Mouse (Mus musculus) midbrain, embryonic 11.5 days (tissue): ENCODE measurements around the gene Cdkn2b. TPM values are rescaled to one million over a fixed set of nuclear protein-coding genes. Genes with fewer than 3 reads are reported as not detected.
A peak's percentile ranks its signal among the peaks of the same experiment; 100 is the strongest.

ENCODE experiments used
- ATAC-seq: fragments of 200-750 bp; cut with Nextera tagmentation; 2 replicates; pipeline ENCODE4 v1.8.0; 2017; ENCODE audit warnings: moderate TSS enrichment, moderate library complexity; ENCODE audit not compliant: low FRiP score
- DNase-seq: peaks from one replicate; pipeline ENCODE4 v3.0.0; 2015; ENCODE audit warnings: low spot score; ENCODE audit errors: missing footprints
- H3K27ac ChIP-seq: fragments of 300-500 bp; sonication (generic); 2 replicates; pipeline ENCODE4 v1.5.1; 2014; ENCODE audit warnings: low read depth, low read length
- H3K27me3 ChIP-seq: fragments of 300-500 bp; sonication (generic); 2 replicates; pipeline ENCODE4 v1.6.1; 2014; ENCODE audit warnings: mild to moderate bottlenecking, low read length, moderate library complexity, mixed read lengths; ENCODE audit not compliant: control insufficient read depth, insufficient read depth
- H3K36me3 ChIP-seq: fragments of 300-500 bp; sonication (generic); 2 replicates; pipeline ENCODE4 v1.6.1; 2014; ENCODE audit warnings: mild to moderate bottlenecking, low read length, moderate library complexity, mixed read lengths; ENCODE audit not compliant: control insufficient read depth, insufficient read depth
- H3K4me1 ChIP-seq: fragments of 300-500 bp; sonication (generic); 2 replicates; pipeline ENCODE4 v1.6.1; 2014; ENCODE audit warnings: low read length; ENCODE audit not compliant: control insufficient read depth, insufficient read depth
- H3K4me2 ChIP-seq: fragments of 300-500 bp; sonication (generic); 2 replicates; pipeline ENCODE4 v1.6.1; 2014; ENCODE audit warnings: mild to moderate bottlenecking, moderate library complexity
- H3K4me3 ChIP-seq: fragments of 300-500 bp; sonication (generic); 2 replicates; pipeline ENCODE4 v1.5.1; 2014; ENCODE audit warnings: low read depth, low read length
- H3K9ac ChIP-seq: fragments of 300-500 bp; sonication (generic); 2 replicates; pipeline ENCODE4 v1.6.1; 2014; ENCODE audit warnings: low read length
- H3K9me3 ChIP-seq: fragments of 300-500 bp; sonication (generic); 2 replicates; pipeline ENCODE4 v1.6.1; 2016; ENCODE audit warnings: low read length; ENCODE audit not compliant: control insufficient read depth
- WGBS: fragments of 180-500 bp; shearing (Covaris S2); extraction: QIAGEN DNeasy Blood & Tissue Kit; methylation state at CpG from one replicate; pipeline ENCODE4 v1.1.7; 2014; 5-methylcytosine and 5-hydroxymethylcytosine counted together
- polyA plus RNA-seq: library from polyadenylated mRNA; unstranded; fragments of >200 nt; fragmentation: Nextera tagmentation; extraction: Ambion mirVana; gene quantifications from 2 replicates; pipeline ENCODE4 v1.2.1, GENCODE M21; 2014

Cdkn2b gene
- polyA plus RNA-seq, 1 experiment from 2014 or later = not detected

GRCm38 (mm10) chr4:89295441-89296220, 15.2 kb downstream of the Cdkn2b start:
- ATAC-seq = peak; percentile 60
- peak overlapping the region; percentile 51 for H3K4me3 ChIP-seq
- peak overlapping the region; percentile 93 for H3K4me2 ChIP-seq
- 2% methylated on average over 31 of the region's 31 CpGs for WGBS
- peak overlapping the region; percentile 43; the same call in 1 of the 2 replicates for H3K9ac ChIP-seq
- peaks cover 89% of the 10 kb centered on the region for H3K27me3 ChIP-seq
- no peaks in the 10 kb centered on the region for H3K36me3 ChIP-seq
- H3K9me3 ChIP-seq = no peaks in the 10 kb centered on the region
- peak; percentile 96 for DNase-seq
- H3K27ac ChIP-seq = no peak overlapping the region
- H3K4me1 ChIP-seq = peaks cover 10% of the 10 kb centered on the region

DNA sequence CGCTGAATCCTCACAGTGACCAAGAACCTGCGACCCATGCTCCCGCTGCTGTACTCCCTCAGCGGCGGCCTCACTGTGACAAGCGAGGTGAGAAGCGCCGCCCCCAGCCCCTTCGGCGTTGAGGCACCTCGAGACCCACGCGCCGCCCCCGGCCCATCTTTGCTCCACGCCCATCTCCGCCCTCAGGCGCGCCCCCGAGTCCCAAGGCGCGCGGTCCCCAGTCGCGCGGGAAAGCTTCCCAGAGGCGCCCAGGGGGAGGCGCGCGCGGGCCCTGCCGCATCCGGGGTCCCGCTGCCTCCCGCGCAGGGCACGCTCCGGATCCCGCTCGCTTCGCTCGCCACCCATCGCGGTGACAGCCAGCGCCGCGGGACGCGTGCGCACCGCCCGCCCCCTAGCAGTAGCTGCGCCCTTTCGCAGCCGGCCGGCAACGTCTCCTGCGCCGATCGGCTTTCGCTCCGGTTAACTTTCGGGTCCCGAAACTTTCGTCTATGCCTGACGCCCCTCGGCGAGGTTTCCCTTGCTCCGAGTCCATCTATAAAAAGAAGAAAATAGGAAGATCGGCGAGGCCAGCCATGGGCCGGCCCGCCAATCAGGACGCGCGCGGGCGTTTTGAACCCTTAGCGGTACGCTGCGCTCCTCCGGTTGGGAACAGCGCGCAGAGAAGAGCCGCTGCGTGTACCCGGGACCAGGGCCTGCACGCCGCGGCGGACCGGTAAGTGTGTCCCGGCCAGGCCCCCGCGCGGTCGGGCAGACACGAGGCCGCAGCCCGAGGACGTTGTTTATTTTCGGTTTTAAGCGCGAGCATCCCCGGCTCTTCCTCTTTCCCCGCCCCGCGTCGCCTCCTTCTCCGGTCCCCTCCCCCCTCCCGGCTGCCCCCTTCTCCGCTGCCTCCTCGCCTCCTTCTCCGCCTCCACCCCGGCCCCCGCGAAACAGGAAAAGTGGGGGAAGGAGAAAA, 16.1 kb downstream of the Cdkn2b start, which contains the start of gene Cdkn2a:
Gene Cdkn2a (minus strand): TSS at position 168 of the 955 bp plus-strand sequence.
- H3K4me2 ChIP-seq = peak within 1 kb of the TSS; percentile 93
- H3K9me3 ChIP-seq = no peaks in the 10 kb centered on the region
- peak within 1 kb of the TSS; percentile 43; the same call in 1 of the 2 replicates for H3K9ac ChIP-seq
- peak; percentile 92 for ATAC-seq
- peaks cover 88% of the 10 kb centered on the region for H3K27me3 ChIP-seq
- H3K27ac ChIP-seq = no peak within 1 kb of the TSS
- H3K36me3 ChIP-seq = no peaks in the 10 kb centered on the region
- under 1% methylated on average over 115 of the region's 117 CpGs for WGBS
- DNase-seq = peak; percentile 97
- peaks cover 10% of the 10 kb centered on the region for H3K4me1 ChIP-seq
- H3K4me3 ChIP-seq = peak within 1 kb of the TSS; percentile 51

GRCm38 (mm10) chr4:89294091-89294485, 16.8 kb downstream of the Cdkn2b start:
- peak; percentile 94 for DNase-seq
- WGBS = under 1% methylated on average over 26 of the region's 26 CpGs
- Histone ChIP-seq H3K4me2 (peak overlapping the region; percentile 93), H3K9me3 (no peaks in the 10 kb centered on the region), H3K9ac (no peak overlapping the region), H3K36me3 (no peaks in the 10 kb centered on the region), H3K27me3 (peaks cover 88% of the 10 kb centered on the region), H3K27ac (no peak overlapping the region), H3K4me3 (peak overlapping the region; percentile 51), H3K4me1 (peaks cover 10% of the 10 kb centered on the region)
- peak; percentile 25 for ATAC-seq

- DNase-seq = peak; percentile 90
- 3% methylated on average over 7 of the region's 7 CpGs for WGBS
Measured at GRCm38 (mm10) chr4:89293516-89293915, 17.3 kb downstream of the Cdkn2b start.

DNA sequence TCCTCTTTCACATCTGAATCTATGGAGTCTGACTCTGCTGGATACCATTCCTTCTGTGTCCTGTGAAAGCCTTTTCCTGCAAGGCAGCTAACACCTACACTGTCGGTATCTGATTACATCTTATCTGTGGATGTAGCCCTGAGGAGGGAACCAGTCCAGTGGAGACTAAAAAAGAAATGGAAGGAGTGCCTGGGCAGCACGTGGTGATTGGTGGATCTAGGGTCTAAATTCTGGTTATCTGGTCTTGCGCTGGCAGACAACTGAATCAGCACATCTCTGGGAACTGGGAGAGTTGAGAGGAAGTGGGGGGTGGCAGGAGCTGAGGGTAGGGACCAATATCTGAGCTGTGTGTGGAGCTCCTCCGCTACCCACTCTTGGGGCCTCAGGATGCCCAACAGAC, 21.8 kb downstream of the Cdkn2b start:
- H3K4me3 ChIP-seq = no peak overlapping the region
- WGBS = 4% methylated on average over 4 of the region's 4 CpGs
- peak; percentile 89 for DNase-seq
- no peak overlapping the region for H3K9ac ChIP-seq
- H3K9me3 ChIP-seq = no peaks in the 10 kb centered on the region
- H3K36me3 ChIP-seq = no peaks in the 10 kb centered on the region
- no peak for ATAC-seq
- peaks cover 83% of the 10 kb centered on the region for H3K27me3 ChIP-seq
- H3K4me2 ChIP-seq = no peak overlapping the region
- H3K27ac ChIP-seq = no peak overlapping the region
- no peaks in the 10 kb centered on the region for H3K4me1 ChIP-seq

More at GRCm38 (mm10) chr4:89293516-89293915, 17.3 kb downstream of the Cdkn2b start:
- no peak overlapping the region for H3K4me3 ChIP-seq
- H3K36me3 ChIP-seq = no peaks in the 10 kb centered on the region
- H3K9me3 ChIP-seq = no peaks in the 10 kb centered on the region
- no peak overlapping the region for H3K27ac ChIP-seq
- no peak for ATAC-seq
- no peak overlapping the region for H3K4me2 ChIP-seq
- H3K4me1 ChIP-seq = peaks cover 10% of the 10 kb centered on the region
- H3K9ac ChIP-seq = no peak overlapping the region
- peaks cover 92% of the 10 kb centered on the region for H3K27me3 ChIP-seq

DNA sequence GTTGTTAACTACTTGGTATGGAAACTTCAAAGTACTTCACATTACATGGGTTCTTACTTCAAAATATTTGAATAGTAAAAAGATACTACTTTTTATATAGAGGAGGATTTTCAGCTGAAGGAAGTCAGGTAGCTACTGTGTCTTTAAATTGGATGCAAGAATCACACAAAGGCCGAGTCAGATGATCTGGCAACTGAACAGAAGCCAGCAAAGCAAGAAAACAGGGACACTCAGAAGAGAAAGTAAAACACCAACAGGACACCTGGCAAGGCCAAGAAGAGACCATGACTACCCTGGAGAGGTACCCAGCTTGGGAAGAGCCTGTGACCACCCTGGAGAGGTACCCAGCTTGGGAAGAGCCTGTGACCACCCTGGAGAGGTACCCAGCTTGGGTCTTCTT, 24.3 kb downstream of the Cdkn2b start:
- H3K9ac ChIP-seq = no peak overlapping the region
- no peak overlapping the region for H3K27ac ChIP-seq
- peaks cover 85% of the 10 kb centered on the region for H3K27me3 ChIP-seq
- no peak for ATAC-seq
- peaks cover 5% of the 10 kb centered on the region for H3K4me1 ChIP-seq
- no peak for DNase-seq
- no peaks in the 10 kb centered on the region for H3K36me3 ChIP-seq
- WGBS = 0% methylated on average over 1 of the region's 1 CpGs
- H3K9me3 ChIP-seq = no peaks in the 10 kb centered on the region
- no peak overlapping the region for H3K4me2 ChIP-seq
- H3K4me3 ChIP-seq = no peak overlapping the region

DNA sequence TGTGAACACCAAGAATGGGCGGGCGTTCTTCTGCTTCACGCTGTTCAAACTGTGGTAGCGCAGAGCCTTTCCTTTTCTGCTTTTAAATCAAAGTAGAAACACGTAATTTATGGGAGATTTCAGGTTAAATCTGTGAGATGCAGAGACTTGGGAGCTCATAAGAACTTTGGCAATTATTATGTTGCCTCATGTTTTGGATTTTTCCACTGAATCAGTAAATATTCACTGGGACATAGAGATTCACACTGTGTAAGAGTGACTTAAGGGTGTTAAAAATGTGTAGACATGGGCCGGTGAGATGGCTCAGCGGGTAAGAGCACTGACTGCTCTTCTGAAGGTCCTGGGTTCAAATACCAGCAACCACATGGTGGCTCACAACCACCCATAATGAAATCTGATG, 25.2 kb downstream of the Cdkn2b start:
- DNase-seq = no peak
- no peak overlapping the region for H3K4me3 ChIP-seq
- ATAC-seq = no peak
- peaks cover 5% of the 10 kb centered on the region for H3K4me1 ChIP-seq
- H3K9me3 ChIP-seq = no peaks in the 10 kb centered on the region
- no peak overlapping the region for H3K27ac ChIP-seq
- H3K27me3 ChIP-seq = peaks cover 85% of the 10 kb centered on the region
- no peak overlapping the region for H3K4me2 ChIP-seq
- H3K36me3 ChIP-seq = no peaks in the 10 kb centered on the region
- no peak overlapping the region for H3K9ac ChIP-seq
- WGBS = 29% methylated on average over 7 of the region's 7 CpGs

DNA sequence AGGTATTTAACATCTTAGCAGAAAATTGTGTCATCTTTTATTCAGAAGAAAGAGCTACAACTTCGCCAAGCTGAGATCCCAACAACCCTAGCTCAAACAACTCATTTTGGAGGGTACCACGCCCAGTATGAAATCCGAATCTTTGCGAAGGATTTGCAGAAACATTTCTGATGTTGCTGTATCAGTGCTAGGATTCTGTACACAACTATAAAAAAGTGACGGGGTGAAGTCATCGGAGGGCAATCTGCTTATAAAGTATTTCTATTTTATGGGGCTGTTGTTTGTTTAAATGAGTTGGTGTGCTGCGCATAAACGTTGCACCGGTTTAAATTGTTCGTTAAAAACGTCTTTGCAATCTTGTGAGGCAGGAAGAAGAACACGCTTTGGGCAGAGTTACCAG, 28.2 kb downstream of the Cdkn2b start:
- Histone ChIP-seq H3K27me3 (peaks cover 81% of the 10 kb centered on the region), H3K9ac (no peak overlapping the region), H3K27ac (no peak overlapping the region), H3K4me1 (peaks cover 5% of the 10 kb centered on the region), H3K4me3 (no peak overlapping the region), H3K36me3 (no peaks in the 10 kb centered on the region), H3K9me3 (no peaks in the 10 kb centered on the region), H3K4me2 (no peak overlapping the region)
- peak; percentile 93 for DNase-seq
- under 1% methylated on average over 12 of the region's 12 CpGs for WGBS
- ATAC-seq = no peak
